15 mouse cellular contexts compared by ENCODE assay signal in genomic region chr19:26974576-26975204, GRCm38 (mm10).
"Had no signal": no experiment of that assay in that cellular context is flagged by ENCODE, and none has a peak within 500 bp of the region (broad histone marks: within the 10 kb centered on the region; RNA-seq: fewer than 3 reads in every experiment).

No protein-coding gene starts in this region.

- H3K4me1 ChIP-seq: liver, embryonic 13.5 days; lung, embryonic 15.5 days had no signal

- H3K36me3 ChIP-seq: limb, embryonic 12.5 days; liver, embryonic 13.5 days; lung, embryonic 15.5 days; midbrain, embryonic 13.5 days had no signal

- H3K27ac ChIP-seq: limb, embryonic 12.5 days; liver, embryonic 13.5 days; lung, embryonic 15.5 days; macrophage; midbrain, embryonic 13.5 days had no signal

- H3K9ac ChIP-seq: limb, embryonic 12.5 days; liver, embryonic 13.5 days; liver, postnatal 0 days; lung, embryonic 15.5 days; midbrain, embryonic 13.5 days had no signal

- H3K4me3 ChIP-seq: limb, embryonic 12.5 days; liver, embryonic 13.5 days; lung, embryonic 15.5 days; megakaryocyte, embryonic 14.5 days; midbrain, embryonic 13.5 days had no signal

- H3K27me3 ChIP-seq: liver, embryonic 13.5 days; lung, embryonic 15.5 days; megakaryocyte, embryonic 14.5 days; midbrain, embryonic 13.5 days had no signal

- H3K9me3 ChIP-seq: limb, embryonic 12.5 days; liver, embryonic 13.5 days; lung, embryonic 15.5 days; megakaryocyte, embryonic 14.5 days; midbrain, embryonic 13.5 days had no signal

- H3K4me2 ChIP-seq: limb, embryonic 12.5 days; liver, embryonic 13.5 days; lung, embryonic 15.5 days; midbrain, embryonic 13.5 days had no signal

- ATAC-seq: midbrain, embryonic 13.5 days had no signal

- DNase-seq: kidney, postnatal 36 days; layer of hippocampus, adult 9-11 months; layer of hippocampus, postnatal 36 days; liver; liver, embryonic 13.5 days; liver, postnatal 0 days; lung, postnatal 14 days; right cerebral cortex, adult 18-20 months; right cerebral cortex, postnatal 25 days; thymus, postnatal 36 days had no signal
